Mouse (Mus musculus) myocyte (in vitro differentiated cells): ENCODE results near the gene Gp1ba. TPM values are rescaled to one million over a fixed set of nuclear protein-coding genes. Genes with fewer than 3 reads are reported as not detected.

Source experiments
- H3K27me3 ChIP-seq: one replicate; pipeline ENCODE4 v1.6.1; 2011; ENCODE audit not compliant: control insufficient read depth, insufficient read depth, insufficient read length
- H3K36me3 ChIP-seq: one replicate; pipeline ENCODE4 v1.6.1; 2011; ENCODE audit not compliant: control insufficient read depth, insufficient read depth
- H3K4me2 ChIP-seq: one replicate; pipeline ENCODE4 v1.6.1; 2011; ENCODE audit warnings: low read depth, control low read depth
- H3K4me3 ChIP-seq: one replicate; pipeline ENCODE4 v1.5.1; 2011; ENCODE audit warnings: mild to moderate bottlenecking, control low read depth, moderate library complexity
- H3K79me2 ChIP-seq: one replicate; pipeline ENCODE4 v1.6.1; 2011; ENCODE audit not compliant: control insufficient read depth, insufficient read depth
- H3ac ChIP-seq: one replicate; pipeline ENCODE4 v1.6.1; 2011; ENCODE audit not compliant: control insufficient read depth, insufficient read length
- CEBPB ChIP-seq: IDR thresholded peaks from 2 replicates; pipeline ENCODE4 v1.6.1; 2011; ENCODE audit warnings: mild to moderate bottlenecking, moderate library complexity; ENCODE audit not compliant: poor library complexity, insufficient read depth, severe bottlenecking
- E2F4 ChIP-seq: IDR thresholded peaks from one replicate; pipeline ENCODE4 v1.6.1; 2011; ENCODE audit warnings: mild to moderate bottlenecking, control low read depth, moderate library complexity; ENCODE audit not compliant: insufficient read depth
- MAX ChIP-seq: IDR thresholded peaks from one replicate; pipeline ENCODE4 v1.6.1; 2011; ENCODE audit warnings: low read depth, mild to moderate bottlenecking, control low read depth
- MYOD1 ChIP-seq, 3 experiments: IDR thresholded peaks; one replicate each; pipeline ENCODE4 v1.6.1; 2011; ENCODE audit warnings: control low read depth in 2 of 3, low read depth in 2 of 3, mild to moderate bottlenecking in 2 of 3, moderate library complexity in 1 of 3; ENCODE audit not compliant: insufficient read length in 2 of 3, control insufficient read depth in 1 of 3
- MYOG ChIP-seq, 3 experiments: IDR thresholded peaks; one replicate each; pipeline ENCODE4 v1.6.1; 2011; ENCODE audit warnings: control low read depth in 2 of 3, low read depth in 2 of 3, mild to moderate bottlenecking in 2 of 3; ENCODE audit not compliant: insufficient read length in 2 of 3, control insufficient read depth in 1 of 3, insufficient read depth in 1 of 3
- POLR2A ChIP-seq: IDR thresholded peaks from one replicate; pipeline ENCODE4 v1.6.1; 2011; ENCODE audit warnings: low read depth, mild to moderate bottlenecking, control low read depth, moderate library complexity; ENCODE audit not compliant: insufficient read length
- POLR2AphosphoS2 ChIP-seq: IDR thresholded peaks from one replicate; pipeline ENCODE4 v1.6.1; 2011; ENCODE audit warnings: low read depth, control low read depth; ENCODE audit not compliant: insufficient read length
- REST ChIP-seq: IDR thresholded peaks from one replicate; pipeline ENCODE4 v1.6.1; 2011; ENCODE audit warnings: mild to moderate bottlenecking, control low read depth, moderate library complexity; ENCODE audit not compliant: insufficient read depth, insufficient read length
- SRF ChIP-seq: IDR thresholded peaks from one replicate; pipeline ENCODE4 v1.6.1; 2011; ENCODE audit warnings: low read depth; ENCODE audit not compliant: control insufficient read depth, insufficient read length
- TCF12 ChIP-seq: IDR thresholded peaks from one replicate; pipeline ENCODE4 v1.6.1; 2011; ENCODE audit warnings: mild to moderate bottlenecking, control low read depth; ENCODE audit not compliant: poor library complexity, insufficient read depth, severe bottlenecking
- TCF3 ChIP-seq: IDR thresholded peaks from one replicate; pipeline ENCODE4 v1.6.1; 2011; ENCODE audit warnings: low read depth, control low read depth; ENCODE audit not compliant: insufficient read length
- USF1 ChIP-seq: IDR thresholded peaks from one replicate; pipeline ENCODE4 v1.6.1; 2011; ENCODE audit warnings: low read depth, mild to moderate bottlenecking, control low read depth, moderate library complexity
- polyA plus RNA-seq: library from polyadenylated mRNA; unstranded; fragments of >200 nt; fragmentation: generic; extraction: Trizol; gene quantifications from one replicate; pipeline ENCODE4 v1.2.1, GENCODE M21; 2012; ENCODE audit warnings: missing spikeins

Gene Gp1ba
- polyA plus RNA-seq, 1 experiment: 0.22 TPM

GRCm38 (mm10) chr11:70669582-70670345 lies 30.8 kb downstream of the Gp1ba start:
- peaks cover 19% of the 10 kb centered on the region for H3K79me2 ChIP-seq
- peak; percentile 18 for TF ChIP-seq SRF
- no peak for TF ChIP-seq E2F4
- TF ChIP-seq CEBPB: no peak
- TF ChIP-seq REST: no peak
- TF ChIP-seq TCF12: no peak
- TF ChIP-seq POLR2A: peak; percentile 22
- TF ChIP-seq TCF3: no peak
- no peak for TF ChIP-seq MYOD1 (IDR thresholded peaks at IDR 0.05; ENCODE audit: control insufficient read depth in 1 of 3, insufficient read length in 2 of 3, low read depth in 2 of 3)
- no peak for TF ChIP-seq POLR2AphosphoS2
- no peak for TF ChIP-seq MYOG (IDR thresholded peaks at IDR 0.05; ENCODE audit: control insufficient read depth in 1 of 3, insufficient read depth in 1 of 3, insufficient read length in 2 of 3, low read depth in 2 of 3)
- TF ChIP-seq MAX: no peak
- peak overlapping the region; percentile 35 for H3ac ChIP-seq
- H3K36me3 ChIP-seq: no peaks in the 10 kb centered on the region
- H3K4me3 ChIP-seq: peak overlapping the region; percentile 82
- no peaks in the 10 kb centered on the region for H3K27me3 ChIP-seq
- H3K4me2 ChIP-seq: peak overlapping the region; percentile 93

GRCm38 (mm10) chr11:70670483-70670882 lies 31.6 kb downstream of the Gp1ba start:
- Histone ChIP-seq H3ac (no peak overlapping the region), H3K79me2 (peaks cover 14% of the 10 kb centered on the region), H3K4me3 (peak overlapping the region; percentile 82), H3K4me2 (peak overlapping the region; percentile 93), H3K36me3 (no peaks in the 10 kb centered on the region), H3K27me3 (no peaks in the 10 kb centered on the region)
- TF ChIP-seq MYOG (IDR thresholded peaks at IDR 0.05; ENCODE audit: control insufficient read depth in 1 of 3, insufficient read depth in 1 of 3, insufficient read length in 2 of 3, low read depth in 2 of 3): no peak
- no peak for TF ChIP-seq SRF
- no peak for TF ChIP-seq POLR2AphosphoS2
- no peak for TF ChIP-seq POLR2A

- no peaks in the 10 kb centered on the region for H3K36me3 ChIP-seq
These were observed 32.6 kb downstream of the Gp1ba start for GRCm38 (mm10) chr11:70671333-70672047.

DNA sequence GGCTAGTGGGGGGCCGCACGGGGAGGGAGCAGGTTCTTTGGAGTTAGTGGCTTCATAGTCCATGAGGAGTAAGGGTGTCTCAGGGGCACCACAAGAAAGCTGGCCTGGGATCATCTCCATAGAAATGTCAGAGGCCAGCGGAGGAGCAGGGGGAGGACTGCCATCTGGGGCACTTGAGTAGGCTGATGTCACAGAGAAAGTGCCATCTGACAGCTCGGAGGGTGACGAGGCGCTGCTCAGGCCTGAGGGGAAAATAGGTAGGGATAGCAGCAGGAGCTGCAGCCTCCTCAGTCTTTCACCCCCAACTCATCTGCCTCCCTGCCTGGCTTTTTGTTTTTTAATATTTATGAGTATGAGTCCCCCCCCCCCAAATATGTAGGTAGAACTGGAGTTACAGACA lies 35.1 kb downstream of the Gp1ba start:
- no peaks in the 10 kb centered on the region for H3K79me2 ChIP-seq
- H3K4me2 ChIP-seq: no peak overlapping the region
- H3K4me3 ChIP-seq: no peak overlapping the region
- TF ChIP-seq REST: no peak
- TF ChIP-seq USF1: no peak
- TF ChIP-seq POLR2AphosphoS2: no peak
- no peak for TF ChIP-seq MYOG (IDR thresholded peaks at IDR 0.05; ENCODE audit: control insufficient read depth in 1 of 3, insufficient read depth in 1 of 3, insufficient read length in 2 of 3, low read depth in 2 of 3)
- no peak for TF ChIP-seq SRF
- TF ChIP-seq TCF12: no peak
- TF ChIP-seq POLR2A: no peak
- no peak for TF ChIP-seq TCF3
- H3K27me3 ChIP-seq: no peaks in the 10 kb centered on the region
- H3K36me3 ChIP-seq: peaks cover 6% of the 10 kb centered on the region
- H3ac ChIP-seq: no peak overlapping the region

More at GRCm38 (mm10) chr11:70671333-70672047, 32.6 kb downstream of the Gp1ba start:
- H3K4me3 ChIP-seq: no peak overlapping the region
- H3K4me2 ChIP-seq: no peak overlapping the region
- H3K27me3 ChIP-seq: no peaks in the 10 kb centered on the region
- TF ChIP-seq USF1 (no peak), SRF (no peak), MAX (no peak), POLR2AphosphoS2 (peak; percentile 47), TCF3 (no peak), E2F4 (no peak), POLR2A (no peak), MYOG (IDR thresholded peaks at IDR 0.05; ENCODE audit: control insufficient read depth in 1 of 3, insufficient read depth in 1 of 3, insufficient read length in 2 of 3, low read depth in 2 of 3) (no peak)
- H3ac ChIP-seq: no peak overlapping the region
- peaks cover 13% of the 10 kb centered on the region for H3K79me2 ChIP-seq

- TF ChIP-seq CEBPB: no peak
- TF ChIP-seq SRF: no peak
- no peak for TF ChIP-seq REST
- no peak for TF ChIP-seq MAX
- no peak for TF ChIP-seq MYOG (IDR thresholded peaks at IDR 0.05; ENCODE audit: control insufficient read depth in 1 of 3, insufficient read depth in 1 of 3, insufficient read length in 2 of 3, low read depth in 2 of 3)
- no peak for TF ChIP-seq E2F4
- peaks cover 6% of the 10 kb centered on the region for H3K36me3 ChIP-seq
These were observed 35.6 kb downstream of the Gp1ba start for GRCm38 (mm10) chr11:70674501-70674900.

More at GRCm38 (mm10) chr11:70674501-70674900, 35.6 kb downstream of the Gp1ba start:
- no peaks in the 10 kb centered on the region for H3K79me2 ChIP-seq
- H3K27me3 ChIP-seq: no peaks in the 10 kb centered on the region
- H3K4me3 ChIP-seq: no peak overlapping the region
- H3ac ChIP-seq: no peak overlapping the region
- no peak overlapping the region for H3K4me2 ChIP-seq
